Mouse (Mus musculus) retina, adult 2 months (tissue): ENCODE measurements around the gene Zfp976.
"Not testable (repeated sequence)": the region's sequence is repeated elsewhere in the genome, so short reads cannot be mapped to it uniquely, and the experiment has no call there.

Source experiments
- DNase-seq: peaks from one replicate; pipeline ENCODE4 v3.0.0-alpha.2; 2012; ENCODE audit warnings: low read depth, low spot score

Zfp976 gene

DNA sequence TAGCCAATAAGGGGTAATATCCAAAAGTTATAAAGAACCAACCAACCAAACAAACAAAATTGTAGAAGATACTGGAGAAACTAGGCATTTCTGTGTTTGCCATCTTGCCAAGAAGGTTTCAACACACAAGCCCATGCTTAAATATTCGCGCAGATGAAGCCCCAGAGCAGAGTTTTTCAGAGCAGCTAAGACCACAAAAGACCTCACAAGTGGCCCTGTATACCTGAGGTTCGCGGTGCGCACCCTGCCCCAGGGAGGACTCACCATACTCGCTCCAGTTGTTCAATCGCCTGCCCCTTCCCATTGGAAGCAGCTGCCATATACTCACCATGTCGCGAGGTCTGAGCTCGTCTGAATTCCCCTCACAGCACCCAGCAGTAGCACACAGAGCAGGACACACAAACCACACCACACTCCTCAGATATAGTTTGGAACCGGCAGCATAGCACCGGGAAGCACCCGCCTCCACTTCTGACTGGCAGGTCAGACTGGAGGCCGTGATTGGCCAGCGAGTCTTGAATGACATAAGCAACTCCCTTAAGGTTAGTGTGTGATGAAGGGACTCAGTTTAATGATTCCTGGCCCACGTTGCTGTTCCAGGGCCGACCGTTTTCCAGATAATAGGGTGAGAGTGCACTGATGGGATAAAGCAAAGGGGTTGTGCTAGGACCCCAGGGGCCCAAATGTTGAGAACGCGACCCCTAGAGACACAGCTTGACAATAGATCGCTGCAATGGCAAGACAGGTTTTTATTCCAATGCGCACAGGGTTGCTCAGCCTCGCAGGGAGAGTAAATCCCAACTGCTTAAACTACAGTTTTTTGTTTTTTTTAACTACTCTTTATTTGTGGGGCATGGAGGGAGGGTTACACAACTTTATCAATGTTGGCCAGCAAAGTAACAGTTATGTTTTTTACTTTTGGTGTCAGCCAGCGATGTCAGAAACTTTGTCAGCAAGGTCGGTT, at the start of gene Zfp976:
Gene Zfp976 (minus strand): TSS at position 437 of the 964 bp plus-strand sequence.
- DNase-seq: peak; percentile 15

- DNase-seq: not testable (repeated sequence)
Measured at GRCm38 (mm10) chr7:42680081-42680480, 37.7 kb upstream of the Zfp976 start.

GRCm38 (mm10) chr7:42679646-42680045, 37.3 kb upstream of the Zfp976 start:
- not testable (repeated sequence) for DNase-seq

DNA sequence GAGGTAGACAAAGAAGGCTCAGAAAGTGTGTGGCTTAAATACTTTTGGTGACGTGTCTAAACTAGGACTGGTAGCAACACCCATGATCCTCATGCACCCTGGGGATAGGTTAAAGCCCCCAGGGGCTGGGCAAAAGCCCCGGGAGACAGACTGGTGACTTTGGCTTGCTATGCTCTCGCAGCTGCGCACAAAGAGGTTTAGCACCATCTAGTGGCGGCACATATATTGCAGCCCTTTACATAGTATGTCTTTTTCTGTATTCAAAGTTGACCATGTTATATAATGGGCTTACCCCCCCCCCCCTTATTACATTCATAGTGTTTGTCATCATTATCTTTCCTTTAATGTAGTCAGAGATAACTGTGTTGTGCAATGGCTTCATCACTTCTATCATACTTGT, 17.8 kb upstream of the Zfp976 start:
- DNase-seq: not testable (repeated sequence)

GRCm38 (mm10) chr7:42655211-42655610, 12.8 kb upstream of the Zfp976 start:
- not testable (repeated sequence) for DNase-seq

- DNase-seq: not testable (repeated sequence)
Measured at GRCm38 (mm10) chr7:42643120-42643620, 782 bp upstream of the Zfp976 start.

- not testable (repeated sequence) for DNase-seq
Measured at GRCm38 (mm10) chr7:42631031-42631430, 11.4 kb downstream of the Zfp976 start.

DNA sequence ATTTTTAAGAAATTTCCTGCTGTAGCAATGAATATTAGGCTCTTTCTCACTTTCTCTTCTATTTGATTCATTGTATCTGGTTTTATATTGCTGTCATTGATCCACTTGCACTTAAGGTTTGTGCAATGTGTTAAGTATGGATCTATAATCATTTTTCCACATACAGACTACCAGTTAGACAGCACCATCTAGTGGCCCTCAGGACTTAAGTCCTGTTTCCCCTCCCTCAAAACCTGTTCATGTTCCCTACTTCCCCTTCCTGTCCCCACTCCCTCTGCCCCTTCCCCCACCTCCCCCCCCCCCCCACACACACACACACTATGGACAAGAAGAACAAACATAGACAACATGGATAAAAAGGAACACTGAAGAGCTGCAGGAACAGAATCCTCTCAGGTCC, 46.7 kb downstream of the Zfp976 start:
- not testable (repeated sequence) for DNase-seq

DNA sequence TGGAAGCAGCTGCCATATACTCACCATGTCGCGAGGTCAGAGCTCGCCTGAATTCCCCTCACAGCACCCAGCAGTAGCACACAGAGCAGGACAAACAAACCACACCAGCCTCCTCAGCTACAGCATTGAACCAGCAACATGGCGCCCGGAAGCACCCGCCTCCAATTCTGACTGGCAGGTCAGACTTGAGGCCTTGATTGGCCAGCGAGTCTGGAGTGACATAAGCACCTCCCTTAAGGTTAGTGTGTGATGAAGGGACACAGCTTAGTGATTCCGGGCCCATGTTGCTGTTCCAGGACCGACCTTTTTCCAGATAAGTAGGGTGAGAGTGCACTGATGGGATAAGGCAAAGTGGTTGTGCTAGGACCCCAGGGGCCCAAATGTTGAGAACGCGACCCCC, 50.0 kb downstream of the Zfp976 start, which contains the start of gene Zfp977:
Gene Zfp977 (minus strand): TSS at position 135 of the 400 bp plus-strand sequence.
- not testable (repeated sequence) for DNase-seq

- not testable (repeated sequence) for DNase-seq
Measured at GRCm38 (mm10) chr7:42591311-42591710, 51.1 kb downstream of the Zfp976 start.

GRCm38 (mm10) chr7:42578488-42578887, 63.9 kb downstream of the Zfp976 start, which contains the start of gene Gm21028:
TSS of gene Gm21028 (minus strand) at chr7:42578588.
- DNase-seq: no peak
